Mouse (Mus musculus): Measurements from ENCODE around the gene Otub1.

Gene Otub1

DNA sequence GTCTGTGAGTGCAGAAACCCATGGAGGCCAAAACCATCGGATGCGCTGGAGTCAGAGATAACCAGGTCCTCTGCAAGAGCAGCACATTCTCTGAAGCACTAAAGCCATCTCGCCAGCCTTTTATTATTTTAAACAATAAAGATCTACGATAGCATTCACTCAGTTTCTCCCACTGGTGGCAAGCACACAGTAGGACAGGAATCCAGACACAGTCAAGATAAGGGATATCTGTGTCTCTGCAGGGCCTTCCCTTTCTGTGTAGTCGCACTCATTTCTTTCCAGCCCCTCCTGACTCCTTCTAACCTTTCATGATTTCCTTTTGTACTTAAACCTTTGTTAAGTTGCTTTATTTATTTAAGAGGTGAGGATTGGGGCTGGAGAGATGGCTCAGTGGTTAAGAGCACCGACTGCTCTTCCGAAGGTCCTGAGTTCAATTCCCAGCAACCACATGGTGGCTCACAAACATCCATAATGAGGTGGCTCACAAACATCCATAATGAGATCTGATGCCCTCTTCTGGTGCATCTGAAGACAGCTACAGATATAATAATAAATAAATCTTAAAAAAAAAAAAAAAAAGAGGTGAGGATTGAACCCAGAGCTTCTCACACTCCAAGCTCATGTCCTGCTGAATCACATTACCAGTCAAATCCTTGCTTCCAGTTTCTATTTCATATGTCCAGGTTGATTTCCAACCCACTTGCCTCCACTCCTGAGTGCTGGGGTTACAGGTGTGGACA, 4.0 kb upstream of the Otub1 start:
- DNase-seq (ENCODE audit: low spot score in 2 of 2), result no peak

DNA sequence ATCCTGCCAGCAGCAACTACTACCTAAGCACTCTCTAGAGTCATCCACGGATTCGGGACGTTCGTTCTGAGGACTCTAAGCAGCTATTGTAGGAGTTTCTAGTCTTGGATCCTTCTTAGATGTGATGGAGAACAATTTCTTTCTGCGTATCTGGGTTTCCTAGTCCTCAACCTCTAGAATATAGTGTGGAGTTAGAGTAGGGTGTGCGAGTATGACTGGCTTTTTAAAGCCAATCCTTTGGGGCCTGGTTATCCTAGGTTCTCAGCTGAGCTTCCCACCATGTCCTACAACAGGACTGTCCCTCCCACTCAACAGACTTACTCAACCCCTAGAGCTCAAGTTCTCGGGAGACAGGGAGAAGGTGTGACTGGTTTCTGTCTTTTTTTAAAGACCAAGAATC, 790 bp downstream of the Otub1 start:
- DNase-seq (ENCODE audit: low spot score in 2 of 2), result no peak

DNA sequence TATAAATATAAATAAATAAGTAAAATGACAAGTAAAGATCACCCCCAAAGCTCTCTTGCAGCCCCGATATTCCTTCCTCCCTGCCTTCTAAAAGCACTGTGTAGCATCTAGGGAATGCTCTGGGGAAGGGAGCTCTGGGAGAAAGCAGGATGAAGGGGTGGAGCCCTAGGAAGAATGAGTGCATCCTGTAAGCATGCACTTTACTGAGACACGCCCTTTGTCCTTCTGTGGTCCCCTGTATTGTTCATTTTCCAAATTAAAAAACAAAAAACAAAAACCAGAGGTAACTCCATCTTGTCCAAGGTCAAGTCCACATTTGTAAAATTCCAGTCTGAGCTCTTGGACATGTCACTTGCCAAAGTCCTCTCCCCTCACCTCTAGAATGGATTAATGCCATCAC, 1.2 kb downstream of the Otub1 start:
- no peak for DNase-seq (ENCODE audit: low spot score in 2 of 2)

DNA sequence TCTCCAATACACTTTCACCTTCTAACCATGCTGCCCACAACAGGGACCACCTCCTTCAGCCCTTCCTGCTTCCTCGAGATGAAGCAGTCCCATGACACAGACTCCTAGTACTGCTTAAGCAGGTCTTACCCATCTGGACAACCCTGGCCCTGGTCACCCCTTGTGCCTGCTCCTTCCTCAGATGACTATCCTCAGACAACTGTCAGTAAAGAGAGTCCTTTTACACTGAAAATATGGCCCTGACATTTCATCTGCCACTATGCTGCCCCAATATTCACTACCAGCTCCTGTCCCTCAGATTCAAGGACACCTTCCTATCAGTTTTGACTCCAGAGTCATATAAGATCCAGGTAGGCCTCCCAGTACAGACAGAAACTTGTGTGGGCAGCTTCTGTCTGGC, 5.7 kb downstream of the Otub1 start:
- DNase-seq (ENCODE audit: low spot score in 2 of 2), result no peak

DNA sequence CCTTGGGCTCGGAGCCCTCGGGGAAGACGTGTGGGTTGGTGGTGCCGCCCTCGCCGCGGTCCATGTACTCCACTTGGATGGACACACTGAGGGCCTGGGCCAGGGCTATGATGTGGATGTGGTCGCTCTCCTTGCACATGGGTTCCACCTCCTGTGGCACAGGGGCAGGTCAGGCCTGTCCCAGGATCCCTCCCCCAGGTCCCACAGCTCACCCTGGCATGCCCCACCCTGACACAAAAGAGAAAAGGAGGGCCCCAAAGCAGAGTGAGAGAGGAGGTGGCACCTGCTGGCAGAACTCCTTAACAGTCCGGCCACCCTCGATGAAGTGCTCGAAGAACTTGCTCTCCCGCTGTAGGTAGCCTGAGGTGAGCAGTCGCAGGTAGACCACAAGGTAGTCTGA, 7.0 kb downstream of the Otub1 start:
- no peak for DNase-seq (ENCODE audit: low spot score in 2 of 2)

DNA sequence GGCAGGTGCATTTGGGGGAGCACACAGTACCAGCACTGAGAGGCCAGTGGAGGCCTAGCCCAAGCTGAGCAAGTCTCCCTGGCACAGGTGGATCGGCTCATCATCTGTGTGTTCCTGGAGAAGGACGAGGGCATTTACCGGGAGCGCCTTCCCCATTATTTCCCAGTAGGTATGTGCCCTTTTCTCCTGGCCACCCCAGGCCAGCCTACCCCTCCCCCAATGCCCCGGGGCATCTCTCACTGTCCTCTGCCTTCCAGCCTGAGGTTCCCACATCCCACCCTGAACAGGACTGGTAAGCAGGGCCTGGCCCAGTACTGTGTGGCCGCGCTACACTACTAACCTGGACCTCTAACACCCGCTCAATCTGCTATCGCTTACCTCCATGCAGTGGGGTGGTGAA, 8.7 kb downstream of the Otub1 start:
- no peak for DNase-seq (ENCODE audit: low spot score in 2 of 2)

DNA sequence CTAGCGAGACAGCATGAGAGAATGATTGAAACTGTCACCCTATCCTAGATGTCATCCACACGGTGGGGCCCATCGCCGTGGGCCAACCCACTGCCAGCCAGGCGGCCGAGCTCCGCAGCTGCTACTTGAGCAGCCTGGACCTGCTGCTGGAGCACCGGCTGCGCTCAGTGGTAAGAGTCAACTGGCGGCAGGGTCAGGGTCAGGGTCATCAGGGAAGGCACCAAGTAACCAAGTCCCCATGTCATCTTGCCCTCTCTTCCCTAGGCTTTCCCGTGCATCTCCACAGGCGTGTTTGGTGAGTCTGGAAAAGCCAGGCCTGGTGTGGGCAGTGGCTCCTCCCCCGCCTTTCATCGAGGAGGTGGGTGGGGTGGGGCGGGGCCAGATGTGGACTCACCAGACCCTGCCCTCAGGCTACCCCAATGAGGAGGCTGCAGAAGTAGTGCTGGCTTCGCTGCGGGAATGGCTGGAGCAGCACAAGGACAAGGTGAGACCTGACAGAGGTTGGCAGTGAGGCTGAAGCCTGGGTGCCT, 9.3 kb downstream of the Otub1 start:
- DNase-seq (ENCODE audit: low spot score in 2 of 2), result no peak

DNA sequence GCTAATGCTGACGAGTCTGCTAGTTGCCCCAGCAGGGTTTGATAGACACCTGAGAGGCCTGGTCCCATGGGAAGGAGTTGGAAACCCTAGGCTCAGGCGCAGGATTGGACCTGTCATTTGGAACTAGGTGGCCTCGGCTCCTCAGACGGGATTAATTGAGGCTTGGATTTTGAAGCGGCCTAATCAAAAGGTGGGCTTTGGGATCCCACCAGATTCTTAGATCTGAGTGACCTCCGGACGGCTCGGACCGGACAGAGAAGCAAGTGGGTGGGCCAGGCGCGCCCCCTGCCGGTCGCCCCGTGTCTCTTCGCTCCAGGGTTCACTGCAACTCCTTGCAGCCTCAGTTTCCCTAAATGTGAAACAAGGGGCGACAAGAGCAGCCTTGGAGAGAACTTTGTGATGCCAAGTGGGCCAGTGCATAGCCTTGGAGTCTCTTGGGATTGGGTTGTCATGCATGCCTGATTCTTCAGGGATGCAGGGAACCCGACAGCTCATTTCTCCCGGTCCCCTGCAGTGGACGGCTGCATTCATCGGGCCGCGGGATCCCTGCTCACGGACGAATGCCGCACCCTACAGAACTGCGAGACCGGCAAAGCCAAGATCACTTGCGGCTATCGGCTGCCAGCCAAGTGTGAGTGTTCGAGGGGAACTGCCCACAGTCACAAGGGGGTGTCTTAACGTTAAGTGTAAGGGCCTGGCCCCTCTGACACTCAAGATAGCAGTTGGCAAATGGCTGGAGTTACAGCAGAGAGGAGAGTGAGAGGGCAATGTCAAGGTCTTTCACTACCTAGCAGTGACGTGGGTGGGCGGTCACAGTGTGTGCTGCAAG, 10.0 kb downstream of the Otub1 start:
- DNase-seq (ENCODE audit: low spot score in 2 of 2), result peak in 1 of 2 experiments; percentile 67

DNA sequence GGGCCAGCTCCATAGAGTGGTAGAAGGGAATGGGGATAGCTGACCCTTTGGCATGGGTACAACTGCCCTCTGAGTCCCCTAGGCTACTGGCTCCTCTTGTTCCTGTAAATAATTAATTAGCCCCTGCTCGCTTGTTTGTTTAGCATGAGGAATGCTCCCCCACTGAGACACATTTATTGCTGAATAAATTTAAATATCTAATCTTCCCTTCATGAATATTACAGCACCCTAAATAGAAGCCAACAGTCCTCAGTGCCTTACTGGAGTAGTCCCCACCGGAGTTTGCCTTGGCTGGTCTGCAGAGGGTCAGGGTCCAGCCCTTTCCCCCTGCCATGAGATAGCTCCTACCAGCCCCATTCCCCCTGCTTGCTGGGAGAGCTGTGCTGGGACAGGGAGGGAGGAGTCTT, 13.6 kb downstream of the Otub1 start:
- no peak for DNase-seq (ENCODE audit: low spot score in 2 of 2)

DNA sequence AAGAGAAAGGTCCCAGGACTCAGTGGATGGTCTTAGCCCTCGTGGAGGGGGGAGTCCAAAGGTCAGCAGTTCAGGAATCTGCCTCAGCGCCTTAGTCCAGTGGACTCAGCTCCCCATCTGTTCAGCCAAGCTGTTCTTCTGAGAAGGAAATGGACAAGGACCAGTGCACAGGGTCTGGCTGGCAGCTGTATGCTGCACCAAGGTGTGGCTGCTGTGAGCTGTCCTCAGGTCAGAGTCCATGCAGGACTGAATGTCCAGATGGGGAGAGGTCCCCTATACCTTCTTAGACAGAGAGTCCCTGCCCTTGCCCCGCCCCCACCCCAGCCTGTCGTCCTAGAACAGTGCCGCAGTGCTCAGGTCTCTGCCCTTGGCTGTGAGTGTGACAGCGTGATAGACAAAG, 14.5 kb downstream of the Otub1 start:
- DNase-seq (ENCODE audit: low spot score in 2 of 2), result no peak

DNA sequence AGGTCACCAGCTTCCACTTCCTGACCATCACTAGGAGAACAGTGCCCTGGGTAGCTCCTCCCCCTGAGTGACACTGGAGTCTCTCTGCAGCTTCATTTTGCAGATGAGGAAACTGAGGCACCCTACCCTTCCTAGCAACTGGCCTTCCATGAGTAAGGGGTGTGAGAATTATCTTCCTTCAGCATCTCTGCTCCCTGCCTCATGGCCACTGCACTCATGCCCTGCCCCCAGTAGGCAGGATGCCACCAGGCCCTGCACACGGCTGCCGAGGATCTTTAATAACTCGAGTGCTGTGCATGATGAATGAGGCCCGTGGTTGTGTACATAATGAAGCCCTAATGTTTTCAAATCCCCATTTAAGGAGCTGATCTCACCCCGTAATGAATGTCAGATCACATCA, 15.1 kb downstream of the Otub1 start:
- DNase-seq (ENCODE audit: low spot score in 2 of 2), result no peak

DNA sequence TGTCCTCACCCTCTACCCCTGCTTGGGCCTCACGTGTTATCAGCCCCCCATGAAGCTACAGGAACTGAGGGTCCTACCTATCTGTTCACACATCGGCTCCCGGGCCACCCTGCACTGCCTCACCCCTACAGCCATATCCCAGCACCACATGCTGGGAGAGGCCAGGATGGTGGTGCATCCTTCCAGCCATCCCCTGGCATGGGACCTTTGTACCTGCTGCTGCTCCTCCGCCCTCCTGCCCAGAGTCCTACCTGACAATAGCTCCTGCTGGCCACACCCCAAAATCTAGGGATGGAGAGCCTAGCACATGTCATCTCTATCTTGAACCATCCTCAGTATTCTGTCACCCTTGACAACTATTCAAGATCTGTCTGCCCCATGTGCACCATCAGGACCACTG, 17.1 kb downstream of the Otub1 start:
- DNase-seq (ENCODE audit: low spot score in 2 of 2), result no peak

DNA sequence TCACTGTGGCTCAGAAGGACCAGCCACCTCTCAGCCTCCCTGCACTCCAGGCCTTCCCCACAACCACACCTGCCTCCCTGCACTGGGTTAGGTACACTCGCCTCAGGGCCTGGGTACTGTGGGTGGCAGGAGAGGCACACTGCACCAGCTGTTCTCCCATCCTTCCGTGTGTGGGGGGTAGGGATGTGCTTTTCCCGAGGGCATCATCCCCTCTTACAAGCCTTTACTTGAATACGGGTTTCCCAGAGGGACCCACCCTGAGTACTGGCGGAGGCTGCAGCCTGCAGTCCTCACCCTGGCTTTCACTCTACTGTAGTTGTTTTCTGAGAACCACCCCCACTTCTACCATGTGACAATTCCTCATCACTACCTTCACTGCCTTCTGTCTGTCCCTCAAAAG, 19.0 kb downstream of the Otub1 start:
- DNase-seq (ENCODE audit: low spot score in 2 of 2), result no peak

DNA sequence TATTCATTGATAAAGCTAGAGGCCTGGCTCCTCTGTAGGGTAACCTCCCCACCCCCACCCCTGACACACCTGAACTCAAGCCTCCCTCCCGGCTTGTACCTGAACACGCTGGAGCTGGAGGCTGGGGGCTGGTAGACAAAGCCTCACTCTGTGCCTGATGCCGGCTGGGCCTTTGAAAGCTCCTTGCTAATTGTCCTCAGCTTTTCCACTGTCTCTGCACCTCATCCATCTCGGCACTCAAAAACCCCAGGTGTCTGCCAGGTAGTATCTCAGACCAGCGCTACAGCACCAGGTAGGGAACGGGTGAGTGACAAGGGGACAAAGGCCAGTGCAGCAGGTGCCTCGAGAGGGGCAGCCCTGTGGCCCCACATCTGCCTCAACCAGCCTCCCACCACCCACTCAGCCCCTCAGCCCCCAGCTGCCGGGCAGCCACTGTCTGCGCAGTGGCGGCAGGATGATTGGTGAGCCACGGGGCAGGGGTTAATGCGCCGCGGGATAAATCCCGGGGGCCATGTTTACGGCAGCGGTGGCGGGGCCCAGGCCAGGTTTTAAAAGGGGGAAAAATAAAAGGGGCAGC, 20.3 kb downstream of the Otub1 start:
- no peak for DNase-seq (ENCODE audit: low spot score in 2 of 2)

DNA sequence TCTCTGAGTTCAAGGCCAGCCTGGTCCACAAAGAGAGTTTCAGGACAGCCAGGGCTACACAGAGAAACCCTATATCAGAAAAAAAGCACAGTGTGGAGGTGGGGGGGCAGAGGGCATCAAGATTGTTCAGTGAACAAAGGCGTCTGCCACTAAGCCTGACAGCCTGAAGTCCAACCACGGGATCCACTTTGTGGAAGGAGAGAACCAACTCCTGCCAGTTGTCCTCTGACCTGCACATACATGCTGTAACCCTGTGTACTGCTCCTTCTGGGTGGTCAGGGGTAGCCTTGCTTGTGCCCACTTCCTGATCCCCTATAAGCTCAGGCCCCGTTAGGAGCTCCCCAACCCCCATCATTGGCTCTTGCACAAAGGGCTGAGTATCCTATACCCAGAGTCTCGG, 21.1 kb downstream of the Otub1 start:
- DNase-seq (ENCODE audit: low spot score in 2 of 2), result no peak

DNA sequence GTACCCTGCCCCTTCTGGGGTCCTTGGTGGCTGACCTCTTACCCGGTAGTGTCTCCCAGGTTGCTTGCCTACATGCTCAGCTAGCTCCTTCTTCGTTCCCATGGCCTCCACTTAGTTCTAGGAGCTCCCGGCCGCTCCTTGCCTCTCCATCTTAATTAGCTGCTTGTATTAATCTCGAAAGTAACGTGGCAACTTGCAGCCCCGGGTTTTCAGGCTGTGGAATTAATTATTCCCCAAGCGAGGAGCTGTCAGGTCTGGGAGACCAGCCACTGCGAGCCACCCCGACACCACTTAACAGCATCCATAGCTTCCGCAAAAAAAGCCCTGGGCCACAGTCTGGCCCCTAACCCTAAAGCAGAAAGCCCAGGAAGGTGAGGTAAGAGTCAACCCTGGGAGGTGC, 22.7 kb downstream of the Otub1 start:
- DNase-seq (ENCODE audit: low spot score in 2 of 2), result no peak

DNA sequence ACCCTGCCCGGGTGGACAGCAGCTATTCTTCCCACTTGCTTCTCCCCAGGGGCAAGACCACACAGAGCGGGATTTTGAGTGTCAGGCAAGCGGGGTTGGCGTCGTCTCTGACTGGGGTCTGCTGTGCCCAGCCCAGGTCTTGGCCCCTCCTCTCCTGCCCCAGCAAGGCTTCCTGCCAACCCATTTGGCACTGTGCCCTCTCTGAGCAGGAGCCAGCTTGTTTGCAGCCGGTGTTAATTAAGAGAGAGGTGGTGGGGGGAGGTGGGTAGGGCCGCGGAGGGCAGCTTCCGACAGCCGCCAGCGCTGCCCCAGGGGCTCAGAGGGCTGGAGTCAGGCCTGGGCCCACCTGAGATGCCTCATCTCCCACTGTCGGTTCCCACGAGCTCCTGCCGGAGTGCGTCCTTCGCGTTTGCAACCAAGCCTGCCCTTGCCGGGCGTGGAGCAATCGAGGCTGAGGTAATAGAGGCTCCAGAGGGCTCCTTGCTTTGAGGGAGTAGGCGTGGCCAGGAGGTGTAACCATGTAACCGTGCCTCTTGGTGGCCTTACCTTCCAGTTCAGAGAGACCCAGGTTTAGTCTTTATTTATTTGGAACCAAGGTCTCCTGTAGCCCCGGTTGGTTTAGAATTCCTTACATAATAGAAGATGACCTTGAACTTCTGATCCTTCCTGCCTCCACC, 23.7 kb downstream of the Otub1 start:
- peak; percentile 67 to 69 for DNase-seq (ENCODE audit: low spot score in 2 of 2)

DNA sequence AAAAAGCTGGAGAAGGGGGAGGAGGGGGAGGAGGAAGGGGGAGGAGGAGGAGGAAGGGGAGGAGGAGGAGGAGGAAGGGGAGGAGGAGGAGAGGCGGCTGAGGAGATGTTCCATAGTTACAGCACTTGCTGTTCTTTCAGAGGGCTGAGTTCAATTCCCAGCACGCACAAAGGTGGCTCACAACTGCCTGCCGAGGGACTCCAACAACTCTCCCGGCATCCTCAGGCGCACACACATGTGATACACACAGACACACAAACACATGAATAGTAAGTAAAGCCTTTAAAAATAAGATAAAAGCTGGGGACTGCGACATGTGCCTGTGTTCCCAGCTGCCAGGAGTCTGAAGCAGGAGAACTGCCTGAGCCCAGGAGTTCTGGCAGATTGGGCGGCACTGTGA, 24.6 kb downstream of the Otub1 start:
- DNase-seq (ENCODE audit: low spot score in 2 of 2), result no peak

DNA sequence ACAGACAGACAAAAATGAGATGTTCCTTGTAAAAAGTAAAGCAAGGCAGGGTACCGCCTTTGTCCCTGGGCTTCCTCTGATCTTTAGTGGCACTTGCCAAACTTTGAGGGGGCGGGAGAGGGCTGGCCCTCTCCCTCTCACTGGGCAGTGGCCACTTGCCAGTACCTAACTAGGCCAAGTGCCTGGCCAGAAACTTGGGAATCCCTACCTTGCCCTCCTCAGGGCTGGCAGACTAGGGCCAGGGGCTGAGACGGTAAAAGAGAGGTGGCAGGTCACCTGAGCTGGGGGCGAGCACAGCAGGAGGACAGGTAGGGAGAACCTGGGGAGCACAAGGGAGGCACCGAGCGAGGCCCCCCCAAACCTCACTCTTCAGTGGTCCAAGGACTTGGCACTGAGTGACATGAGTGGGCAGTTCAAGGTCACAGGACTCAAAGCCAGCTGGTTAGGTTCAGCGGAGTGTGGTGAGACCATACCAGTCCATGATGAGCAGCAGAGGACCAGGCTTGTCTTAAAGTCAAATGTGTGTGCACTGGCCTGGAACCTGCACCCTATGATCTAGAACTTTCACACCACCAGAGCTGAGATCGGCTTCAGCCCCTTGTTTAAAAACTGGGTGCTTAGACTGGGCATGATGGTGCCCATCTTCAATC, 25.2 kb downstream of the Otub1 start:
- DNase-seq (ENCODE audit: low spot score in 2 of 2), result no peak

DNA sequence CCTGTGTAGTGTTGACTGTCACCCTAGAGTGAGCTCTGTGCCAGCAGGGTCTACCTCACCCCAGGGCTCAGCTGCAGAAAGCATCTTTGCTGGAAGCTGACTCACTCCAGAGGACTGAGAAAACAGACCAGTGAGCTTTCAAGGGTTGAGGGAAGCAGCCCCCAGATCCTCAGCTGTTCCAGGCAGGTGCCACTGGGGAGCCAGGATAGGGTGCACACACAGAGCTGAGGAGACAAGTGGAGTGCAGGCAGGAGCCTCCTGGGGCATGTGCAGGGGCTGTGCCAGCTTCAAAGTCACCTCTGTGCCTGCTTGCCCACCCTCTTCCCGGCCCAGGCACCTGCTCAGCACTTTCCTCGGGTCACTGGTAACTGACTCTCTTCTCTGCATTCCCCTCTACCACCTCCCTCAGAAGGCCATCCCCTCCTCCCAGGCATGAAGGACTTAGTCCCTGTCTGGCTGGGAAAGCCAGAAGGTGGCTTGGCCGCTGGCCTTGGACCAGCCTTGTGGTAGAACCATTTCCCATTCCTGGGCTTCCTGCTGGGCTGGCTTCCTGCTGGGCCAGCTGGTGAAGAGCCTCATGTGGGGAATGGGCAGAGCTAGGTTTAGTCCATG, 27.2 kb downstream of the Otub1 start:
- DNase-seq (ENCODE audit: low spot score in 2 of 2), result no peak

DNA sequence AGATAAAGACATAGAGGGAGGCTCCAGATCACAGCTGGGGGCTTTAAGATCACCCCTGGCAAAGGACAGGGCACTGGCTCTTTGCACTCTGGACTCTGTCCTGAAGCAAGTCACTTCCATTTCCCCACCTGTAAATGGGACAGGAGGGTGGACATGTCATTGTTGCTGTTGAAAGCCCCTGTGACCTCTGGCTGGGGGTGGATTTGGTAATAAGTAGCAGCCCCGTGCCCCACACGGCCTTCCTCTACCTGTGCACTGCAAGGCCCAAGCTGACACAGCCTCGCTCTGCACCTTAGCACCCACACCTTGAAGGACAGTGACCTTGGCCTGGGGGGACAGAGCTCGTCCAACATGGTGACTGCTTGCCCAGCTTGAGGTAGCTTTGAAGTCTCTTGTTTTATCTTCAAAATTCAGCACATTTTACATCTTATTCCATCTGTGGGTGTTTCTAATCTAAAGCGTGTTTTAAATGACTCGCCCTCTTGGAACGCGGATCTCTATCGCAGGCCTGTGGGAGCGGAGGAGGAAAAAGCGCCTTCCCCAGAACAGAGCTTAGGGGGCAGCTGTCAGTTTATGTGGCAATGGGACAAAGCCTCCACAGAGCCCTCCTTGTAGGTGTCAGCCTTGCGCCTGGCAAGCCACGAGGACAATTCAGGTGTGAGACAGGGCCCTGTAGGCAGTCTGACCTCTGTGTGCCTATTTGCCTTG, 28.2 kb downstream of the Otub1 start:
- no peak for DNase-seq (ENCODE audit: low spot score in 2 of 2)

All from urinary bladder, postnatal 36 days (tissue).